Mouse (Mus musculus) C2C12 (cell line): Measurements from ENCODE around the gene Zdhhc9.
A peak's percentile ranks its signal among the peaks of the same experiment; 100 is the strongest.

Experiments used
- CEBPB ChIP-seq: IDR thresholded peaks from one replicate; pipeline ENCODE4 v1.6.1; 2011; ENCODE audit warnings: low read depth, mild to moderate bottlenecking, control low read depth, moderate library complexity
- CTCF ChIP-seq: IDR thresholded peaks from one replicate; pipeline ENCODE4 v1.5.1; 2011; ENCODE audit not compliant: control insufficient read depth, insufficient read depth, insufficient read length
- FOSL1 ChIP-seq: IDR thresholded peaks from one replicate; pipeline ENCODE4 v1.8.0; 2011; ENCODE audit warnings: mild to moderate bottlenecking, low read length; ENCODE audit not compliant: poor library complexity, insufficient read depth, severe bottlenecking
- MAX ChIP-seq: IDR thresholded peaks from one replicate; pipeline ENCODE4 v1.6.1; 2011; ENCODE audit warnings: mild to moderate bottlenecking, control low read depth
- MYOD1 ChIP-seq: IDR thresholded peaks from one replicate; pipeline ENCODE4 v1.6.1; 2011; ENCODE audit warnings: low read depth; ENCODE audit not compliant: control insufficient read depth, insufficient read length
- MYOG ChIP-seq: IDR thresholded peaks from one replicate; pipeline ENCODE4 v1.6.1; 2011; ENCODE audit not compliant: control insufficient read depth, insufficient read length; ENCODE audit errors: extremely low read depth
- USF1 ChIP-seq: IDR thresholded peaks from one replicate; pipeline ENCODE4 v1.6.1; 2011; ENCODE audit warnings: low read depth, mild to moderate bottlenecking, control low read depth, moderate library complexity

GRCm38 (mm10) chrX:48256468-48257007 is 47.9 kb upstream of the Zdhhc9 start, which contains the start of gene Utp14a:
- no peak for TF ChIP-seq CTCF
- no peak for TF ChIP-seq MYOG
- no peak for TF ChIP-seq USF1
- TF ChIP-seq CEBPB = no peak
- TF ChIP-seq MAX = peak; percentile 21
- TF ChIP-seq MYOD1 = no peak
- TF ChIP-seq FOSL1 = no peak
